Mouse (Mus musculus): ENCODE measurements around the gene Chst8. TPM values are rescaled to one million over a fixed set of nuclear protein-coding genes. Genes with fewer than 3 reads are reported as not detected.

Chst8 gene
- polyA plus RNA-seq, 1 experiment from 2014 or later = 2.8 TPM

DNA sequence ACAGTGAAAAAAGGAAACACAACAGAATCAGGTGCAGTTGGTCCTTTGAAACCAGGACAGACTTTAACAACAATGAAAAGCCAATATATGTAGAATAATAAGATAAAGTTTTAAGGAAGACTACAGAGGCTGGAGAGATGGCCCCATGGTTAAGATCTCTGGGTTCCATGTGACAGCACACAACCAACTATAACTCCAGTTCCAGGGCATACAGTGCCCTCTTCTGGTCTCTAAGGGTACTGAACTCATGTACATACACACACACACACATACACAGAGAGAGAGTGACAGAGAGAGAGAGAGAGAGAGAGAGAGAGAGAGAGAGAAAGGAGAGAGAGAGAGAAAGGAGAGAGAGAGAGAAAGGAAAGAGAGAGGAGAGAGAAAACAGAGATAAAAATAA, 25.3 kb downstream of the Chst8 start:
- Histone ChIP-seq H3K9ac (ENCODE audit: low read length) (no peak overlapping the region), H3K27me3 (ENCODE audit: control insufficient read depth, insufficient read depth, low read length) (no peaks in the 10 kb centered on the region), H3K9me3 (replicated peaks; ENCODE audit: control insufficient read depth, low read length) (no peaks in the 10 kb centered on the region), H3K27ac (ENCODE audit: low read length) (no peak overlapping the region), H3K36me3 (ENCODE audit: control insufficient read depth, insufficient read depth, low read length) (no peaks in the 10 kb centered on the region), H3K4me3 (replicated peaks; ENCODE audit: low read length) (no peak overlapping the region), H3K4me1 (ENCODE audit: control insufficient read depth, insufficient read depth, low read length) (no peaks in the 10 kb centered on the region), H3K4me2 (ENCODE audit: low read depth, low read length) (no peak overlapping the region)
- no peak for ATAC-seq (ENCODE audit: insufficient read depth, low FRiP score)

DNA sequence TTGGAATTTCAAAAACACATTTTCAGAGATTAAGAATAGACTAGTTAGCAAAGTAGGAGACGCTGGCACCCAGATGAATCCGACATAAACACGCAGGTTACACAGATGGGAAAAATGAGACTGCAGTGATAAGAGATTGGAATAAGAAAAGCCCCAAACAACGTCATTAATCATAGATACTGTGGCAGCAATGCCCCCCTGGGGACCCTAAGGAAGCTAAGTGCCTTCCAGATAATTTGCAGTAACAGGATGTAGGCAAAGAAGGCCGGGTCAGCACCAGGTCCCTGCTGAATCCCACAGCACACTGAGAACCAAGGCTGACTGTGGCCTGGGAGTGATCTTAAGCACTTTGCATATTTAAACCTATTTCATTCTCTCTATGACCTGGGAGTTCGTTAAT, 27.5 kb downstream of the Chst8 start:
- WGBS = 56% methylated on average over 6 of the region's 6 CpGs
- Histone ChIP-seq H3K4me1 (ENCODE audit: control insufficient read depth, insufficient read depth, low read length) (no peaks in the 10 kb centered on the region), H3K9me3 (replicated peaks; ENCODE audit: control insufficient read depth, low read length) (0 out of 2 replicates have a peak, but pooled peaks cover 7% of the 10 kb centered on the region), H3K27me3 (ENCODE audit: control insufficient read depth, insufficient read depth, low read length) (no peaks in the 10 kb centered on the region), H3K4me3 (replicated peaks; ENCODE audit: low read length) (no peak overlapping the region), H3K9ac (ENCODE audit: low read length) (no peak overlapping the region), H3K4me2 (ENCODE audit: low read depth, low read length) (no peak overlapping the region), H3K27ac (ENCODE audit: low read length) (no peak overlapping the region), H3K36me3 (ENCODE audit: control insufficient read depth, insufficient read depth, low read length) (no peaks in the 10 kb centered on the region)
- no peak for ATAC-seq (ENCODE audit: insufficient read depth, low FRiP score)

DNA sequence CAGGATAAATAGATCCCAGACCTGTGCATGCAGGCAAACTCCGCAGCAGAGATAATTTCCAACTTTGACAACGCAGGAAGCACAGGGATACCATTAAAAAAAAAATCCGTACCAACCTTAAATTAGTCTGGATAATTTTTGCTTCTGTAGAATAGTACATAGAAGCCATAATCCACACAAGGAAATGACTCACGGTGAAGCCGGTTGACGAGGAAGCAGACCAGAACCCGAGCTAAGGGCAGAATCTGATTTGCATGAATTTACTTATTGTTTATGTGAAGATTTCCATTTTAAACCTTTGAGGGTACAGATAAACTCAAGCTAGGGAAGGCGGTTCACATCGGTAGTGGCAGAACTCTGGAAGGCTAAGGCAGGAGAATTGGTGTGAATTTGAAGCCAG, 28.0 kb downstream of the Chst8 start:
- no peak for ATAC-seq (ENCODE audit: insufficient read depth, low FRiP score)
- H3K36me3 ChIP-seq (ENCODE audit: control insufficient read depth, insufficient read depth, low read length) = no peaks in the 10 kb centered on the region
- H3K27ac ChIP-seq (ENCODE audit: low read length) = no peak overlapping the region
- no peak overlapping the region for H3K4me2 ChIP-seq (ENCODE audit: low read depth, low read length)
- H3K4me3 ChIP-seq (replicated peaks; ENCODE audit: low read length) = no peak overlapping the region
- H3K27me3 ChIP-seq (ENCODE audit: control insufficient read depth, insufficient read depth, low read length) = no peaks in the 10 kb centered on the region
- 62% methylated on average over 9 of the region's 9 CpGs for WGBS
- H3K9me3 ChIP-seq (replicated peaks; ENCODE audit: control insufficient read depth, low read length) = 0 out of 2 replicates have a peak, but pooled peaks cover 7% of the 10 kb centered on the region
- H3K9ac ChIP-seq (ENCODE audit: low read length) = no peak overlapping the region
- H3K4me1 ChIP-seq (ENCODE audit: control insufficient read depth, insufficient read depth, low read length) = no peaks in the 10 kb centered on the region

DNA sequence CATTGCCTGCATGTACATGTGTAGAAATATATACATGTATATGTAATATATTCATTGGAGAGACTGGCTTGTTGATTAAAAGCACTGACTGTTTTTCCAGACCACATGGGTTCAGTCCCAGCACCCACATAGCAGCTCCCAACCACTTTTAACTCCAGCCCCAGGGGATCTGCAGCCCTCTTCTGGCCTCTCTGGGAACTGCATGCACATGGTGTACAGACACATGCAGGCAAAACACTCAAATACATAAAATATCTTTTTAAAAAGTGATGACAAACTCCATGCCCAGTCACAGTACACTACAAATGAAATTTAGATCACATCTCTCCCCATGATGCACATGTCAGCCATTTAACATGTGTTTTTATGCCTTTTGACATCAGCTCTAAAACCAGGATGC, 30.5 kb downstream of the Chst8 start:
- H3K27ac ChIP-seq (ENCODE audit: low read length) = no peak overlapping the region
- H3K27me3 ChIP-seq (ENCODE audit: control insufficient read depth, insufficient read depth, low read length) = no peaks in the 10 kb centered on the region
- no peak overlapping the region for H3K9ac ChIP-seq (ENCODE audit: low read length)
- H3K9me3 ChIP-seq (replicated peaks; ENCODE audit: control insufficient read depth, low read length) = 0 out of 2 replicates have a peak, but pooled peaks cover 7% of the 10 kb centered on the region
- H3K36me3 ChIP-seq (ENCODE audit: control insufficient read depth, insufficient read depth, low read length) = no peaks in the 10 kb centered on the region
- no peaks in the 10 kb centered on the region for H3K4me1 ChIP-seq (ENCODE audit: control insufficient read depth, insufficient read depth, low read length)
- no peak overlapping the region for H3K4me2 ChIP-seq (ENCODE audit: low read depth, low read length)
- no peak overlapping the region for H3K4me3 ChIP-seq (replicated peaks; ENCODE audit: low read length)
- no peak for ATAC-seq (ENCODE audit: insufficient read depth, low FRiP score)

DNA sequence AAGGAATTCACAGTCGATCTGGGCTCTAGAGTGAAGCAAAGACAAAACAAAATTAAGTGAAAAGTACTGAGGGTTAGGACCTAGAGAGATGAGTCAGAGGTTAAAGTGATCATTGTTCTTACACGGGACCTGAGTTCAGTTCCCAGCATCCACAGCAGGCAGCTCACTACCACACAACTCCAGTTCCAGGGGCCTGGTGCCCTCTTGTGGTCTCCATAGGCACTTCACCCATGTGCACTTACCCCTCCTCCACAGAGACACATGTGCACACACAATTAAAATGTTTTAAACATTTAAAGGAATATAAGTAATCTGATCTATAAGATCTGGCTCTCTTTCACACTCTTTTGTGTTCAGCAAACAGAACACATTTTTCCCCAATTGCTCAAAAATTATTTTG, 31.3 kb downstream of the Chst8 start:
- Histone ChIP-seq H3K36me3 (ENCODE audit: control insufficient read depth, insufficient read depth, low read length) (no peaks in the 10 kb centered on the region), H3K4me1 (ENCODE audit: control insufficient read depth, insufficient read depth, low read length) (no peaks in the 10 kb centered on the region), H3K4me3 (replicated peaks; ENCODE audit: low read length) (no peak overlapping the region), H3K9me3 (replicated peaks; ENCODE audit: control insufficient read depth, low read length) (0 out of 2 replicates have a peak, but pooled peaks cover 7% of the 10 kb centered on the region), H3K27ac (ENCODE audit: low read length) (no peak overlapping the region), H3K27me3 (ENCODE audit: control insufficient read depth, insufficient read depth, low read length) (no peaks in the 10 kb centered on the region), H3K9ac (ENCODE audit: low read length) (no peak overlapping the region), H3K4me2 (ENCODE audit: low read depth, low read length) (no peak overlapping the region)
- 95% methylated on average over 2 of the region's 2 CpGs for WGBS
- ATAC-seq (ENCODE audit: insufficient read depth, low FRiP score) = no peak

DNA sequence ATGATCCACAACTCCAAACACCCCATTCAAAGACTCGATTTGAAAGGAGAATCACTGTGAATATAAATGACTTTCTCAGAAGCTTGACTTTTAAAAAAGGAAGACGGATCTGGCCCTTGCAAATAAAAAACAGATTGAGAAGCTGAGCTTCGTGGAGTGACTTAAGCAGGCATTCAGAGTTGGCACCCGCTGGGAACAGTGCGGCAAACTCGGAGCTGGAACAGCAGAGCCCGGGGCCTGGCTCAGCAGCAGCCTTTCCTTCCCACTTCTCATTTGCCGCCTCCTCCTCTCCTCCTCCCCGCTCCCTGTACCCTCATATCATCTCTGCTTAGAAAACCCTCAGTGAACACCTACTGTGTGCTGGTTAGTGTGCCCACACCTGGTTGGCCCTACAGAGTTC, 34.1 kb downstream of the Chst8 start:
- 0 out of 2 replicates have a peak, but pooled peaks cover 7% of the 10 kb centered on the region for H3K9me3 ChIP-seq (replicated peaks; ENCODE audit: control insufficient read depth, low read length)
- ATAC-seq (ENCODE audit: insufficient read depth, low FRiP score) = no peak
- 40% methylated on average over 9 of the region's 9 CpGs for WGBS
- H3K27me3 ChIP-seq (ENCODE audit: control insufficient read depth, insufficient read depth, low read length) = no peaks in the 10 kb centered on the region
- no peaks in the 10 kb centered on the region for H3K4me1 ChIP-seq (ENCODE audit: control insufficient read depth, insufficient read depth, low read length)
- no peak overlapping the region for H3K9ac ChIP-seq (ENCODE audit: low read length)
- H3K4me2 ChIP-seq (ENCODE audit: low read depth, low read length) = no peak overlapping the region
- H3K4me3 ChIP-seq (replicated peaks; ENCODE audit: low read length) = no peak overlapping the region
- H3K36me3 ChIP-seq (ENCODE audit: control insufficient read depth, insufficient read depth, low read length) = no peaks in the 10 kb centered on the region
- no peak overlapping the region for H3K27ac ChIP-seq (ENCODE audit: low read length)

DNA sequence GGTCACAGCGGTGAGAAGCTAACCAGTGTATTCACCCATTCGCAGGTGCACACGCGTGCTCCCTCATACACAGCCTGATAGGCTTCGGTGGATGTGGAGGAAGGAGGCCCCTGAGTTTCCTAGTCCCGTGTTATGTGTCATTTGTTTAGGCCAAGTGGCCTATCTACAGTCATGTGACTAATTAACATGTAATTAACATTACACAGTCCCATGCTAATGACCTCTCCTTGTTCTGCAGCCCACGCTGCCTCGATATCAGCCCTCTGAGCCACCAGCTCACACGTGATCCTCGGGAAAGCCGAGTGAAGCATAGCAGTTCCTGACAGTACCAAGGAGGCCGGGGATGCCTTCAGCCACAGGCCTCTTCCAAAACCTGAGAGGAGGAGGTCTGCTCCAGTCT, 36.9 kb downstream of the Chst8 start:
- no peak overlapping the region for H3K27ac ChIP-seq (ENCODE audit: low read length)
- ATAC-seq (ENCODE audit: insufficient read depth, low FRiP score) = no peak
- no peak overlapping the region for H3K4me2 ChIP-seq (ENCODE audit: low read depth, low read length)
- H3K36me3 ChIP-seq (ENCODE audit: control insufficient read depth, insufficient read depth, low read length) = no peaks in the 10 kb centered on the region
- no peak overlapping the region for H3K9ac ChIP-seq (ENCODE audit: low read length)
- H3K4me3 ChIP-seq (replicated peaks; ENCODE audit: low read length) = no peak overlapping the region
- no peaks in the 10 kb centered on the region for H3K4me1 ChIP-seq (ENCODE audit: control insufficient read depth, insufficient read depth, low read length)
- WGBS = 81% methylated on average over 12 of the region's 12 CpGs
- no peaks in the 10 kb centered on the region for H3K27me3 ChIP-seq (ENCODE audit: control insufficient read depth, insufficient read depth, low read length)
- 0 out of 2 replicates have a peak, but pooled peaks cover under 1% of the 10 kb centered on the region for H3K9me3 ChIP-seq (replicated peaks; ENCODE audit: control insufficient read depth, low read length)

DNA sequence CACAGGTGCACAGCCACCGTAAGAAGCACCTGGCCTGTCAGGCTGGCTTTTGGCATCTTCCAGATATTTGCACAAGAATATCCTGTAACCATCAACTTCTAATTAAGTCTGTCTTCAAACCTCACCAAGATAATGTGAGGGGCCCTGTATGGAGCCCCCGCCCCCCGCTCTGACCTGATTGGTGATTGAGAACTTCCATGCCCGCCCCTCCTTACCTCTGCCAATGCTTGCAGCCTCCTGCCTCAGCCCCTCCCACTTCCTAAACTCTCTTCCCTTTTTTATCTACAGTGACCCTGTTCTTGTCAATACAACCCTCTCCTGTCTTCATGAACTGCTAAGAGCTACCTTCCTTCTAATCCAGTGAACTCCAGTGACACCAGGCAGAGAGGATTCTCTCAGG, 37.6 kb downstream of the Chst8 start:
- Histone ChIP-seq H3K9me3 (replicated peaks; ENCODE audit: control insufficient read depth, low read length) (no peaks in the 10 kb centered on the region), H3K4me3 (replicated peaks; ENCODE audit: low read length) (no peak overlapping the region), H3K27ac (ENCODE audit: low read length) (no peak overlapping the region), H3K27me3 (ENCODE audit: control insufficient read depth, insufficient read depth, low read length) (no peaks in the 10 kb centered on the region), H3K36me3 (ENCODE audit: control insufficient read depth, insufficient read depth, low read length) (no peaks in the 10 kb centered on the region), H3K9ac (ENCODE audit: low read length) (no peak overlapping the region), H3K4me2 (ENCODE audit: low read depth, low read length) (no peak overlapping the region), H3K4me1 (ENCODE audit: control insufficient read depth, insufficient read depth, low read length) (no peaks in the 10 kb centered on the region)
- ATAC-seq (ENCODE audit: insufficient read depth, low FRiP score) = no peak
- 56% methylated on average over 4 of the region's 4 CpGs for whole genome bisulfite sequencing

DNA sequence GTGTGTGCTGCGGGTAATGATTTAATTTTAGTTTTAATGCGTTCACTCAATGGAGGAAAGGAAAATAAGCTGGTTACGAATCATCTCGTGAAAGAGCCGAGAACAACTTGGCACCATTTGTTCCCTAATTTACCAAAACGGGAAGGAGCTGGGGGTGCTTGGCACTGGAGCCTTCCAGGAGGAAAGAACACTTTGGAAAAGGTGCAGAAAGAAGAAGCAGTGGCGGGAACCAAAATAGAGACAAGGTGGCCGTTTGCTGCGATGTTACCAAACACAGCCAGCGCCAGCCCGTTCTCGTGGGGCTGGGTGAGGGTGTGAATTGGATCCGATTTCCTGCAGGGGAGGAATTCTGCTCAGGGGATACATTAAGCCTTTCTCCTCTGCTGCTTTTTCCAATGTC, 38.5 kb downstream of the Chst8 start:
- H3K4me1 ChIP-seq (ENCODE audit: control insufficient read depth, insufficient read depth, low read length) = no peaks in the 10 kb centered on the region

DNA sequence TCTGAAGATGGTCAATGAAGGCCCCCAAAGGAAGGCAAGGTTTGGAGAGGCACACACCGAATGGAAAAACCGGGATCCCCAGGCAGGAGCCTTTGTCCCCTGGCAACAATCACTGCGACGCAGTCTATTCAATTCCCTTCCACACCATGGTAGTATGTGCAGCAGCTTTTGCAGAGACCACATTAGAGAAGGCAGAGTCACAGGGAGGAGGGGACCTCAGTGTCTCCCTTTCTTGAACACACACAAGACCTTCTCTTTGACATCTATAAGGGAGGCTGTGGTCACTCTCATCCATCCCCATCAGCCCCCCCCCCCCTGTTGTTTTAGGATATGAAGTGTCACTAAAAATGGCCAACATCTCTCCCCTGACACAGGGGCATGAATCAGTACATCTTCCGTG, 39.2 kb downstream of the Chst8 start:
- Histone ChIP-seq H3K9ac (ENCODE audit: low read length) (no peak overlapping the region), H3K4me3 (replicated peaks; ENCODE audit: low read length) (no peak overlapping the region), H3K4me2 (ENCODE audit: low read depth, low read length) (no peak overlapping the region), H3K4me1 (ENCODE audit: control insufficient read depth, insufficient read depth, low read length) (no peaks in the 10 kb centered on the region), H3K36me3 (ENCODE audit: control insufficient read depth, insufficient read depth, low read length) (no peaks in the 10 kb centered on the region), H3K27ac (ENCODE audit: low read length) (no peak overlapping the region), H3K9me3 (replicated peaks; ENCODE audit: control insufficient read depth, low read length) (no peaks in the 10 kb centered on the region), H3K27me3 (ENCODE audit: control insufficient read depth, insufficient read depth, low read length) (no peaks in the 10 kb centered on the region)
- WGBS = 79% methylated on average over 5 of the region's 5 CpGs
- no peak for ATAC-seq (ENCODE audit: insufficient read depth, low FRiP score)

More for the DNA sequence above, 38.5 kb downstream of the Chst8 start:
- Histone ChIP-seq H3K27ac (ENCODE audit: low read length) (no peak overlapping the region), H3K4me2 (ENCODE audit: low read depth, low read length) (no peak overlapping the region), H3K4me3 (replicated peaks; ENCODE audit: low read length) (no peak overlapping the region), H3K27me3 (ENCODE audit: control insufficient read depth, insufficient read depth, low read length) (no peaks in the 10 kb centered on the region), H3K9me3 (replicated peaks; ENCODE audit: control insufficient read depth, low read length) (no peaks in the 10 kb centered on the region), H3K36me3 (ENCODE audit: control insufficient read depth, insufficient read depth, low read length) (no peaks in the 10 kb centered on the region), H3K9ac (ENCODE audit: low read length) (no peak overlapping the region)
- no peak for ATAC-seq (ENCODE audit: insufficient read depth, low FRiP score)
- 31% methylated on average over 13 of the region's 13 CpGs for WGBS
